Mouse (Mus musculus) thymus, postnatal 10 days (tissue): ENCODE results near the gene Ube4b.

Experiments used
- DNase-seq, 2 experiments: peaks; one replicate each; pipeline ENCODE4 v3.0.0; 2021; ENCODE audit warnings: low spot score in 2 of 2

The Ube4b gene

GRCm38 (mm10) chr4:149395581-149395980 lies 31.0 kb downstream of the Ube4b start:
- DNase-seq, result no peak

- DNase-seq, result no peak
These were observed 32.3 kb downstream of the Ube4b start for GRCm38 (mm10) chr4:149394292-149394691.

GRCm38 (mm10) chr4:149393311-149393995 lies 33.1 kb downstream of the Ube4b start:
- no peak for DNase-seq

- DNase-seq, result no peak
These were observed 34.2 kb downstream of the Ube4b start for GRCm38 (mm10) chr4:149392359-149392758.

GRCm38 (mm10) chr4:149381001-149381400 lies 45.5 kb downstream of the Ube4b start:
- DNase-seq, result no peak

- no peak for DNase-seq
These were observed 46.7 kb downstream of the Ube4b start for GRCm38 (mm10) chr4:149379881-149380280.

- no peak for DNase-seq
These were observed 47.7 kb downstream of the Ube4b start for GRCm38 (mm10) chr4:149378819-149379218.

- DNase-seq, result no peak
These were observed 50.5 kb downstream of the Ube4b start for GRCm38 (mm10) chr4:149376034-149376433.

- DNase-seq, result peak; percentile 41 to 50
These were observed 51.9 kb downstream of the Ube4b start for GRCm38 (mm10) chr4:149374662-149375061.

- no peak for DNase-seq
These were observed 52.6 kb downstream of the Ube4b start for GRCm38 (mm10) chr4:149373927-149374326.

- DNase-seq, result peak in 1 of 2 experiments; percentile 45
These were observed 53.1 kb downstream of the Ube4b start for GRCm38 (mm10) chr4:149373431-149373830.

GRCm38 (mm10) chr4:149365702-149366370 lies 60.7 kb downstream of the Ube4b start:
- DNase-seq, result no peak

GRCm38 (mm10) chr4:149364896-149365295 lies 61.7 kb downstream of the Ube4b start:
- no peak for DNase-seq

GRCm38 (mm10) chr4:149361051-149361450 lies 65.5 kb downstream of the Ube4b start:
- no peak for DNase-seq

GRCm38 (mm10) chr4:149360647-149361046 lies 65.9 kb downstream of the Ube4b start:
- no peak for DNase-seq

GRCm38 (mm10) chr4:149357982-149358381 lies 68.6 kb downstream of the Ube4b start:
- no peak for DNase-seq

GRCm38 (mm10) chr4:149354671-149355070 lies 71.9 kb downstream of the Ube4b start:
- no peak for DNase-seq

GRCm38 (mm10) chr4:149351596-149352150 lies 74.9 kb downstream of the Ube4b start:
- no peak for DNase-seq

- DNase-seq, result no peak
These were observed 77.6 kb downstream of the Ube4b start for GRCm38 (mm10) chr4:149348963-149349362.

GRCm38 (mm10) chr4:149345873-149346272 lies 80.7 kb downstream of the Ube4b start:
- DNase-seq, result no peak

GRCm38 (mm10) chr4:149344311-149344710 lies 82.2 kb downstream of the Ube4b start:
- DNase-seq, result no peak

- no peak for DNase-seq
These were observed 85.9 kb downstream of the Ube4b start for GRCm38 (mm10) chr4:149340680-149341079.
